Mouse (Mus musculus) liver, embryonic 13.5 days (tissue): Measurements from ENCODE around the gene Lrrc41. TPM values are rescaled to one million over a fixed set of nuclear protein-coding genes. Genes with fewer than 3 reads are reported as not detected.
A peak's percentile ranks its signal among the peaks of the same experiment; 100 is the strongest.

ENCODE experiments used
- ATAC-seq: fragments of 200-750 bp; cut with Nextera tagmentation; 2 replicates; pipeline ENCODE4 v1.8.0; 2017; ENCODE audit warnings: low read depth, mild to moderate bottlenecking, moderate number of reproducible peaks, moderate library complexity
- DNase-seq: peaks from one replicate; pipeline ENCODE4 v3.0.0; 2022
- H3K27ac ChIP-seq: fragments of 300-500 bp; sonication (generic); 2 replicates; pipeline ENCODE4 v1.5.1; 2015; ENCODE audit warnings: moderate library complexity, mild to moderate bottlenecking, inconsistent platforms
- H3K27me3 ChIP-seq: fragments of 300-500 bp; sonication (generic); 2 replicates; pipeline ENCODE4 v1.6.1; 2015; ENCODE audit warnings: mild to moderate bottlenecking, inconsistent platforms
- H3K36me3 ChIP-seq: fragments of 300-500 bp; sonication (generic); 2 replicates; pipeline ENCODE4 v1.6.1; 2015; ENCODE audit warnings: mild to moderate bottlenecking, inconsistent platforms
- H3K4me1 ChIP-seq: fragments of 300-500 bp; sonication (generic); replicated peaks from 2 replicates; pipeline ENCODE4 v1.6.1; 2015; ENCODE audit warnings: inconsistent platforms
- H3K4me2 ChIP-seq: fragments of 300-500 bp; sonication (generic); 2 replicates; pipeline ENCODE4 v1.6.1; 2015; ENCODE audit warnings: inconsistent platforms, mild to moderate bottlenecking, moderate library complexity
- H3K4me3 ChIP-seq: fragments of 300-500 bp; sonication (generic); replicated peaks from 2 replicates; pipeline ENCODE4 v1.5.1; 2015; ENCODE audit warnings: mild to moderate bottlenecking, inconsistent platforms
- H3K9ac ChIP-seq: fragments of 300-500 bp; sonication (generic); 2 replicates; pipeline ENCODE4 v1.6.1; 2015; ENCODE audit warnings: mild to moderate bottlenecking, inconsistent platforms
- H3K9me3 ChIP-seq: fragments of 300-500 bp; sonication (generic); replicated peaks from 2 replicates; pipeline ENCODE4 v1.6.1; 2016; ENCODE audit warnings: inconsistent platforms
- WGBS: fragments of 180-500 bp; shearing (Covaris S2); methylation state at CpG from one replicate; pipeline ENCODE4 v1.1.7; 2015; ENCODE audit not compliant: insufficient replicate concordance; 5-methylcytosine and 5-hydroxymethylcytosine counted together
- polyA plus RNA-seq: library from polyadenylated mRNA; unstranded; fragments of >200 nt; fragmentation: Nextera tagmentation; extraction: Ambion mirVana; gene quantifications from 2 replicates; pipeline ENCODE4 v1.2.1, GENCODE M21; 2015

Lrrc41 gene
- polyA plus RNA-seq, 1 experiment from 2014 or later = 28.5 TPM

GRCm38 (mm10) chr4:116133126-116133525 is 58.1 kb downstream of the Lrrc41 start:
- H3K9me3 ChIP-seq = no peaks in the 10 kb centered on the region
- H3K9ac ChIP-seq = no peak overlapping the region
- no peak overlapping the region for H3K4me3 ChIP-seq
- 53% methylated on average over 4 of the region's 4 CpGs for WGBS
- H3K27me3 ChIP-seq = no peaks in the 10 kb centered on the region
- H3K4me2 ChIP-seq = no peak overlapping the region
- no peaks in the 10 kb centered on the region for H3K36me3 ChIP-seq
- DNase-seq (no peak), ATAC-seq (no peak)
- H3K4me1 ChIP-seq = no peaks in the 10 kb centered on the region
- no peak overlapping the region for H3K27ac ChIP-seq

GRCm38 (mm10) chr4:116134990-116135389 is 59.9 kb downstream of the Lrrc41 start:
- Histone ChIP-seq H3K36me3 (no peaks in the 10 kb centered on the region), H3K9me3 (no peaks in the 10 kb centered on the region), H3K4me2 (no peak overlapping the region), H3K27me3 (peaks cover 3% of the 10 kb centered on the region; the same call in 1 of the 2 replicates), H3K27ac (no peak overlapping the region), H3K4me3 (no peak overlapping the region), H3K4me1 (no peaks in the 10 kb centered on the region), H3K9ac (no peak overlapping the region)
- no peak for DNase-seq
- 30% methylated on average over 2 of the region's 2 CpGs for WGBS
- ATAC-seq = no peak

GRCm38 (mm10) chr4:116137421-116137996 is 62.4 kb downstream of the Lrrc41 start:
- Histone ChIP-seq H3K4me3 (no peak overlapping the region), H3K9ac (no peak overlapping the region), H3K27me3 (peaks cover 25% of the 10 kb centered on the region), H3K9me3 (no peaks in the 10 kb centered on the region), H3K4me2 (no peak overlapping the region), H3K36me3 (no peaks in the 10 kb centered on the region), H3K4me1 (no peaks in the 10 kb centered on the region), H3K27ac (no peak overlapping the region)
- 51% methylated on average over 13 of the region's 13 CpGs for WGBS
- ATAC-seq = 0 out of 2 replicates have a peak, but pooled peaks have one; percentile 26
- DNase-seq = no peak

- Histone ChIP-seq H3K4me2 (no peak overlapping the region), H3K27me3 (peaks cover 54% of the 10 kb centered on the region), H3K9ac (no peak overlapping the region), H3K36me3 (no peaks in the 10 kb centered on the region), H3K4me3 (no peak overlapping the region), H3K9me3 (no peaks in the 10 kb centered on the region), H3K4me1 (peaks cover 13% of the 10 kb centered on the region; the same call in 1 of the 2 replicates), H3K27ac (no peak overlapping the region)
- DNase-seq (no peak), ATAC-seq (no peak)
- 64% methylated on average over 7 of the region's 7 CpGs for WGBS
These were observed 65.9 kb downstream of the Lrrc41 start for GRCm38 (mm10) chr4:116140801-116141574.

GRCm38 (mm10) chr4:116141736-116142135 is 66.7 kb downstream of the Lrrc41 start:
- H3K27me3 ChIP-seq = peaks cover 54% of the 10 kb centered on the region
- no peak overlapping the region for H3K9ac ChIP-seq
- ATAC-seq (no peak), DNase-seq (no peak)
- no peak overlapping the region for H3K4me3 ChIP-seq
- H3K4me2 ChIP-seq = no peak overlapping the region
- WGBS = 53% methylated on average over 1 of the region's 1 CpGs
- no peaks in the 10 kb centered on the region for H3K36me3 ChIP-seq
- no peak overlapping the region for H3K27ac ChIP-seq
- H3K9me3 ChIP-seq = no peaks in the 10 kb centered on the region
- H3K4me1 ChIP-seq = peaks cover 13% of the 10 kb centered on the region; the same call in 1 of the 2 replicates

GRCm38 (mm10) chr4:116142269-116142668 is 67.2 kb downstream of the Lrrc41 start:
- no peaks in the 10 kb centered on the region for H3K9me3 ChIP-seq
- 68% methylated on average over 7 of the region's 7 CpGs for WGBS
- peaks cover 13% of the 10 kb centered on the region; the same call in 1 of the 2 replicates for H3K4me1 ChIP-seq
- H3K9ac ChIP-seq = no peak overlapping the region
- H3K4me2 ChIP-seq = no peak overlapping the region
- no peak overlapping the region for H3K27ac ChIP-seq
- no peak overlapping the region for H3K4me3 ChIP-seq
- DNase-seq = no peak
- no peak for ATAC-seq
- peaks cover 54% of the 10 kb centered on the region for H3K27me3 ChIP-seq
- no peaks in the 10 kb centered on the region for H3K36me3 ChIP-seq

GRCm38 (mm10) chr4:116143317-116143811 is 68.3 kb downstream of the Lrrc41 start:
- Histone ChIP-seq H3K4me2 (peak overlapping the region; percentile 77), H3K9me3 (no peaks in the 10 kb centered on the region), H3K27me3 (peaks cover 54% of the 10 kb centered on the region), H3K4me3 (peak overlapping the region; percentile 59; the same call in 1 of the 2 replicates), H3K36me3 (no peaks in the 10 kb centered on the region), H3K9ac (no peak overlapping the region), H3K27ac (no peak overlapping the region), H3K4me1 (peaks cover 13% of the 10 kb centered on the region; the same call in 1 of the 2 replicates)
- ATAC-seq = no peak
- WGBS = 15% methylated on average over 7 of the region's 7 CpGs
- DNase-seq = no peak

GRCm38 (mm10) chr4:116143891-116144717 is 69.0 kb downstream of the Lrrc41 start:
- Histone ChIP-seq H3K36me3 (no peaks in the 10 kb centered on the region), H3K9ac (peak overlapping the region; percentile 56), H3K27me3 (peaks cover 54% of the 10 kb centered on the region), H3K4me1 (peaks cover 13% of the 10 kb centered on the region; the same call in 1 of the 2 replicates), H3K4me2 (peak overlapping the region; percentile 77), H3K9me3 (no peaks in the 10 kb centered on the region), H3K4me3 (peak overlapping the region; percentile 59), H3K27ac (no peak overlapping the region)
- WGBS = 2% methylated on average over 47 of the region's 47 CpGs
- ATAC-seq (0 out of 2 replicates have a peak, but pooled peaks have one; percentile 31), DNase-seq (peak; percentile 9)

Other genes with a start within 250 kb of the Lrrc41 start
- gene Mob3c, start 247.2 kb upstream of the Lrrc41 start, polyA plus RNA-seq = 6.7 TPM in 2 replicates
- gene Mknk1, start 236.1 kb upstream of the Lrrc41 start, polyA plus RNA-seq = 32.1 and 40.2 TPM in 2 replicates
- not detected in 2 replicates for gene Kncn, start 190.9 kb upstream of the Lrrc41 start, polyA plus RNA-seq
- gene 6430628N08Rik, start 184.6 kb upstream of the Lrrc41 start, polyA plus RNA-seq = not detected in 2 replicates
- not detected in 2 replicates for gene Dmbx1, start 135.3 kb upstream of the Lrrc41 start, polyA plus RNA-seq
- gene Faah, start 57.3 kb upstream of the Lrrc41 start, polyA plus RNA-seq = 4.9 and 5.1 TPM in 2 replicates
- 9.4 and 11.2 TPM in 2 replicates for gene Nsun4, start 21.4 kb upstream of the Lrrc41 start, polyA plus RNA-seq
- 366 and 368 TPM in 2 replicates for gene Uqcrh, start 198 bp upstream of the Lrrc41 start, polyA plus RNA-seq
- gene Rad54l, start 48.4 kb downstream of the Lrrc41 start, polyA plus RNA-seq = 33.8 and 39.0 TPM in 2 replicates
- gene Pomgnt1, start 48.6 kb downstream of the Lrrc41 start, polyA plus RNA-seq = 13.3 and 14.4 TPM in 2 replicates
- gene Lurap1, start 76.1 kb downstream of the Lrrc41 start, polyA plus RNA-seq = 0.23 and 0.25 TPM in 2 replicates
- gene Tspan1, start 92.3 kb downstream of the Lrrc41 start, polyA plus RNA-seq = 0.09 TPM in 1 of 2 replicates, not detected in the other
- gene 1700042G07Rik, start 98.1 kb downstream of the Lrrc41 start, polyA plus RNA-seq = not detected in 2 replicates
- not detected in 2 replicates for gene Gm49337, start 98.1 kb downstream of the Lrrc41 start, polyA plus RNA-seq
- 1.1 and 1.2 TPM in 2 replicates for gene Pik3r3, start 146.3 kb downstream of the Lrrc41 start, polyA plus RNA-seq